Mouse (Mus musculus): ENCODE data around the gene Epx.
A peak's percentile ranks its signal among the peaks of the same experiment; 100 is the strongest.

Epx gene

GRCm38 (mm10) chr11:87828239-87828900 lies 47.0 kb downstream of the Epx start, which contains the start of gene Lpo:
TSS of gene Lpo (minus strand) at chr11:87828289.
- no peak for DNase-seq

- no peak for DNase-seq
Measured at GRCm38 (mm10) chr11:87821502-87821901, 53.8 kb downstream of the Epx start.

GRCm38 (mm10) chr11:87817443-87817773 lies 57.9 kb downstream of the Epx start:
- no peak for DNase-seq

- peak; percentile 24 for DNase-seq
Measured at GRCm38 (mm10) chr11:87816707-87817442, 58.5 kb downstream of the Epx start.

GRCm38 (mm10) chr11:87814831-87815230 lies 60.5 kb downstream of the Epx start:
- no peak for DNase-seq

Measured in lung, postnatal 36 days (tissue).